Mouse (Mus musculus) neural tube, embryonic 12.5 days (tissue): ENCODE data around the gene Arid5a. TPM values are rescaled to one million over a fixed set of nuclear protein-coding genes. Genes with fewer than 3 reads are reported as not detected.

Experiments
- ATAC-seq: fragments of 200-750 bp; cut with Nextera tagmentation; 2 replicates; pipeline ENCODE4 v1.8.0; 2017; ENCODE audit warnings: low read depth, mild to moderate bottlenecking, moderate TSS enrichment, moderate library complexity; ENCODE audit not compliant: low FRiP score
- H3K27ac ChIP-seq: fragments of 300-500 bp; sonication (generic); 2 replicates; pipeline ENCODE4 v1.5.1; 2016
- H3K27me3 ChIP-seq: fragments of 300-500 bp; sonication (generic); replicated peaks from 2 replicates; pipeline ENCODE4 v1.6.1; 2016; ENCODE audit warnings: mild to moderate bottlenecking
- H3K36me3 ChIP-seq: fragments of 300-500 bp; sonication (generic); 2 replicates; pipeline ENCODE4 v1.6.1; 2016; ENCODE audit warnings: mild to moderate bottlenecking
- H3K4me1 ChIP-seq: fragments of 300-500 bp; sonication (generic); 2 replicates; pipeline ENCODE4 v1.6.1; 2016
- H3K4me2 ChIP-seq: fragments of 300-500 bp; sonication (generic); replicated peaks from 2 replicates; pipeline ENCODE4 v1.6.1; 2016; ENCODE audit warnings: mild to moderate bottlenecking
- H3K4me3 ChIP-seq: fragments of 300-500 bp; sonication (generic); 2 replicates; pipeline ENCODE4 v1.5.1; 2016
- H3K9ac ChIP-seq: fragments of 300-500 bp; sonication (generic); 2 replicates; pipeline ENCODE4 v1.6.1; 2016; ENCODE audit warnings: mild to moderate bottlenecking
- H3K9me3 ChIP-seq: fragments of 300-500 bp; sonication (generic); 2 replicates; pipeline ENCODE4 v1.6.1; 2016; ENCODE audit warnings: mild to moderate bottlenecking
- WGBS: fragments of 180-500 bp; shearing (Covaris S2); methylation state at CpG from one replicate; pipeline ENCODE4 v1.1.7; 2016; 5-methylcytosine and 5-hydroxymethylcytosine counted together
- polyA plus RNA-seq: library from polyadenylated mRNA; unstranded; fragments of >200 nt; fragmentation: Nextera tagmentation; extraction: Ambion mirVana; gene quantifications from 2 replicates; pipeline ENCODE4 v1.2.1, GENCODE M21; 2016

Gene Arid5a
- polyA plus RNA-seq, 1 experiment from 2014 or later: 5.2 TPM

- H3K4me1 ChIP-seq: peaks cover 5% of the 10 kb centered on the region; the same call in 1 of the 2 replicates
- H3K4me3 ChIP-seq: no peak overlapping the region
- H3K36me3 ChIP-seq: no peaks in the 10 kb centered on the region
- H3K9me3 ChIP-seq: no peaks in the 10 kb centered on the region
- WGBS: 29% methylated on average over 13 of the region's 13 CpGs
- no peak for ATAC-seq
- no peak overlapping the region for H3K4me2 ChIP-seq
- peaks cover 6% of the 10 kb centered on the region; the same call in 1 of the 2 replicates for H3K27me3 ChIP-seq
- H3K27ac ChIP-seq: no peak overlapping the region
- no peak overlapping the region for H3K9ac ChIP-seq
Observed at GRCm38 (mm10) chr1:36299126-36299525, 8.4 kb upstream of the Arid5a start.

GRCm38 (mm10) chr1:36299676-36300075, 7.9 kb upstream of the Arid5a start:
- Histone ChIP-seq H3K4me2 (no peak overlapping the region), H3K27ac (no peak overlapping the region), H3K4me3 (no peak overlapping the region), H3K9me3 (no peaks in the 10 kb centered on the region), H3K36me3 (no peaks in the 10 kb centered on the region), H3K27me3 (peaks cover 6% of the 10 kb centered on the region; the same call in 1 of the 2 replicates), H3K4me1 (peaks cover 5% of the 10 kb centered on the region; the same call in 1 of the 2 replicates), H3K9ac (no peak overlapping the region)
- no peak for ATAC-seq
- 72% methylated on average over 2 of the region's 2 CpGs for WGBS

DNA sequence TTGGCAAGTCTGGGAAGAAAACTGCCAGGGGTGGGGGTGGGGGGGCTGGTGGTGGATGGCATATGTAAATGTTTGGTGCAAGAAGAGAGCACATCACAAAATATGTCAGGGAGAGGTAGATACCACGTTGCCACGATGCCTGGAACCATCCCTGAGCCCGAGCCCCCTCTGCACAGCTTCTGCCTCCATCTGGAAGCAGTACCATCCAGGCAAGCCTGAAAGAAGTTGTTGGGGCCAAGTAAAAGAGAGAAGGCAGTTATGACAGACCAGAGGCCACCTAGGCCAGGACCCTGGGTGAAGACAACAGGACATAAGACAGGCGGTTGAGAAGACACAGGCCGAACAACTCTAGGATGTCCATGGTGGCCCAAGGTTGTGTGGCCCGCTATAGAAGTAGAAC, 7.0 kb upstream of the Arid5a start:
- WGBS: 88% methylated on average over 6 of the region's 6 CpGs
- Histone ChIP-seq H3K27ac (no peak overlapping the region), H3K9ac (no peak overlapping the region), H3K4me3 (no peak overlapping the region), H3K9me3 (no peaks in the 10 kb centered on the region), H3K4me1 (peaks cover 5% of the 10 kb centered on the region; the same call in 1 of the 2 replicates), H3K4me2 (no peak overlapping the region), H3K27me3 (peaks cover 9% of the 10 kb centered on the region; the same call in 1 of the 2 replicates), H3K36me3 (no peaks in the 10 kb centered on the region)
- no peak for ATAC-seq

GRCm38 (mm10) chr1:36302273-36302672, 5.3 kb upstream of the Arid5a start:
- Histone ChIP-seq H3K4me2 (no peak overlapping the region), H3K9me3 (no peaks in the 10 kb centered on the region), H3K4me1 (peaks cover 6% of the 10 kb centered on the region; the same call in 1 of the 2 replicates), H3K4me3 (no peak overlapping the region), H3K27ac (no peak overlapping the region), H3K27me3 (peaks cover 9% of the 10 kb centered on the region; the same call in 1 of the 2 replicates), H3K9ac (no peak overlapping the region), H3K36me3 (no peaks in the 10 kb centered on the region)
- no peak for ATAC-seq
- WGBS: 82% methylated on average over 8 of the region's 8 CpGs

GRCm38 (mm10) chr1:36302957-36303356, 4.6 kb upstream of the Arid5a start:
- H3K4me2 ChIP-seq: peak overlapping the region; percentile 74
- no peak overlapping the region for H3K27ac ChIP-seq
- WGBS: 17% methylated on average over 9 of the region's 9 CpGs
- peak overlapping the region; percentile 31 for H3K4me3 ChIP-seq
- ATAC-seq: no peak
- H3K9ac ChIP-seq: 0 out of 2 replicates have a peak overlapping the region, but pooled peaks have one; percentile 42
- H3K27me3 ChIP-seq: peaks cover 9% of the 10 kb centered on the region; the same call in 1 of the 2 replicates
- H3K4me1 ChIP-seq: peaks cover 8% of the 10 kb centered on the region; the same call in 1 of the 2 replicates
- no peaks in the 10 kb centered on the region for H3K9me3 ChIP-seq
- no peaks in the 10 kb centered on the region for H3K36me3 ChIP-seq

DNA sequence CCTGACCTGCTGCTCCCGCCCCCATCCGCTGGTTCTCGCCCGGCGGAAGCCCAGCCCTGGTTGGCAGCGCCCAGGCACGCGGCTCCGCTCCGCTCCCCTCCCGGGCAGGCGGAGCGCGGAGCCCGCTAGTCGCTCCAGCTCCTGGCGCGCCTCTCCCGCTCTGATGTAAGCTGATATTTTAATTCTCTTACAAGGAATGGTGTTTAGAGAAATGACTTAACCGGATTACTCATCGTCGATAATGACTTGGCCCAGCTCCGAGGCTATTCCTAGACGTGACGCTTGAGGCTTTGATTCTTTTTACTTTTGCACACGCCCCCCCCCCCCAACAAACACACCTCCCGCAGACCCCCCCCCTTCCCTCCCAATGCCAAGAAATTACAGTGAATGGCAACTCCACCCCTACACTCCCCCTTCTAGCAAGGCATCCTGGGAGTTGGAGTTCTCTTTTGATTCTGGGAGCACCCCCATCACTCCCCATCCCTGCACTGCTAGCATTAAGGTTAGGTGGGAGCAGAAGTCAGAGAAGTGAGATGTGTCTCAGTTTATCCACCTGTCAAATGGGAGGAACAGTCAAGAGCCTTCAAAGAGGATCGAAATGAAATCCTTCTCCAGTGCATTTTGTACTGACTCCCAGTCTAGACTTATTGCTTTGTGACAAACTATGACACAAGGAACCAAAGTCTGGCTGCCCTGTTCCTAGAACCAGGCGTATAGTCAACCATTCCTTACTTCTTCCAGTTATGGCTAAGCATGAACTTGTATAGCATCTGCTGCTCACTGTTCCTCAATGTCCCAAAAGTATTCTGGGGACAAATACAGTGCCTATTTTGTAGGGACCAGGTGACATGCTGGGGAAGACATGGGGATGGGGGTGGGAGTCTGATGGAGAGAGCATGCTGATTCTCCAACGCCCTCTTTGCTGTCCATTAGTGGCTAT, 3.9 kb upstream of the Arid5a start:
- 0 out of 2 replicates have a peak overlapping the region, but pooled peaks have one; percentile 42 for H3K9ac ChIP-seq
- peak overlapping the region; percentile 74 for H3K4me2 ChIP-seq
- peak overlapping the region; percentile 31 for H3K4me3 ChIP-seq
- H3K27me3 ChIP-seq: peaks cover 10% of the 10 kb centered on the region; the same call in 1 of the 2 replicates
- no peaks in the 10 kb centered on the region for H3K9me3 ChIP-seq
- H3K4me1 ChIP-seq: peaks cover 13% of the 10 kb centered on the region
- H3K27ac ChIP-seq: no peak overlapping the region
- 9% methylated on average over 30 of the region's 30 CpGs for WGBS
- no peak for ATAC-seq
- H3K36me3 ChIP-seq: no peaks in the 10 kb centered on the region

DNA sequence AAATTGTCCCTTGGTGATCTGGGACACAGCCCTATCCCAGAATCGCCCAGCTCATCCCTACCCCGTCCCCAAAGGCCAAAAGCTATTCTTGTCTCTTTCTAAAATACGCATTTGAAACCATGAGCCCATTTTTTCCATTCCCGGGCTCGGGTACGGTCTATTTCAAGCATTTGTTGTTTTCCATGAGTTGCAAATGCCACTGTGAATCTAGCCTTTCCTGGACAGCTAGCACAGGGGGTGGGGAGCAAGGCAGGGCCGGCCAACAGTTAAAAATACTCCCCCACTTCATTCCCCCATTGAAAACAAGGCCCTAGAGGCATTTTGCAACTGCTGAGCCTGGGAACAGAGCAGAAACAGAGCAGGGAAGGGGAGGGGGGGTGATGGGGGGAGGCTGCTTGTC, 2.8 kb upstream of the Arid5a start:
- Histone ChIP-seq H3K9me3 (no peaks in the 10 kb centered on the region), H3K27ac (no peak overlapping the region), H3K27me3 (peaks cover 18% of the 10 kb centered on the region; the same call in 1 of the 2 replicates), H3K4me1 (peaks cover 22% of the 10 kb centered on the region), H3K9ac (no peak overlapping the region), H3K4me2 (no peak overlapping the region), H3K36me3 (no peaks in the 10 kb centered on the region), H3K4me3 (no peak overlapping the region)
- 73% methylated on average over 7 of the region's 7 CpGs for WGBS
- ATAC-seq: no peak

- 57% methylated on average over 6 of the region's 6 CpGs for WGBS
- Histone ChIP-seq H3K9ac (no peak overlapping the region), H3K27ac (no peak overlapping the region), H3K27me3 (peaks cover 24% of the 10 kb centered on the region; the same call in 1 of the 2 replicates), H3K4me2 (no peak overlapping the region), H3K9me3 (no peaks in the 10 kb centered on the region), H3K36me3 (no peaks in the 10 kb centered on the region), H3K4me3 (no peak overlapping the region), H3K4me1 (peaks cover 22% of the 10 kb centered on the region)
- no peak for ATAC-seq
Observed at GRCm38 (mm10) chr1:36306120-36306519, 1.4 kb upstream of the Arid5a start.

DNA sequence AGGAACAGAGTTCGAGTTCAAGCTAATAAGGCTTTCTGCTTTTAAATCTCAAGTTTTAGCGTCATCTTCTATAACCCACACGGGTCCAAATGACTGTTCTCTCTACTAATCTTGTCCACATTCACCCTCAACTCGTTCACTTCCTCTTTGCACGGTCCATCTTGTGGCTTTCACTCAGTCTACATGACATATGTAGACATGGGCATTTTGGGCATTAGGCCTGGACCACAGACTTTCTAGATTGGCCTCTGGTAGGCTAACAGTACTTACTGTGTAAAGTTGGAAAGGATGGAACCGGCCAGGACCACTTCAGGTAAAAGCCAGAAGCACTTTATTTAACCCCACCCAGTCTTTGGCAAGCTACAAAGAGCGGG, 425 bp upstream of the Arid5a start:
- Histone ChIP-seq H3K4me1 (peaks cover 22% of the 10 kb centered on the region), H3K4me3 (no peak overlapping the region), H3K27me3 (peaks cover 24% of the 10 kb centered on the region; the same call in 1 of the 2 replicates), H3K27ac (no peak overlapping the region), H3K9me3 (no peaks in the 10 kb centered on the region), H3K36me3 (no peaks in the 10 kb centered on the region), H3K9ac (no peak overlapping the region), H3K4me2 (no peak overlapping the region)
- WGBS: 72% methylated on average over 7 of the region's 7 CpGs
- ATAC-seq: no peak; the same call in 1 of the 2 replicates

DNA sequence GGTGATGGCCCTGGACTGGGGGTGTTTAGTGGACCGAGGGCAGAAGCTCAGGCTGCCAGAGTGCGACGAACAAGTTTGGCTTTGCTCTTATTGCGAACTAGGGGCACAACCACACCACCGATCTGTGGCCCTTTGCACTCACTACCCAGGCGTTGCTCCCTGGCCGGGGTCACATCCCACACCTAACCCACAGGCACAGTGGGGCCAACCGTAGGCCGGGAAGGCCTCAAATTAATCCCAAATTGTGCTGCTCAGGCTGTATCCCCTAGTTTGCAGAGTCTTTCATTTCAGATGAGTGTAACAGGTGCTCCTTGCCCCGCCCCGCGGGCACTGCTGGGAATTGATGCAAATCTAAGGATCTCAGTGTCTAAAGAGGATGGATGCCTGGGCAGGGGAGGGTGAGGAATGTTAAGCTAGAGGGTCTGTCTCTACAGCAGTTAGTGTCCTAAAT, 943 bp downstream of the Arid5a start:
- Histone ChIP-seq H3K4me1 (peaks cover 17% of the 10 kb centered on the region), H3K4me3 (peak overlapping the region; percentile 58), H3K4me2 (peak overlapping the region; percentile 92), H3K9me3 (no peaks in the 10 kb centered on the region), H3K36me3 (no peaks in the 10 kb centered on the region), H3K9ac (0 out of 2 replicates have a peak overlapping the region, but pooled peaks have one; percentile 55), H3K27ac (no peak overlapping the region), H3K27me3 (peaks cover 24% of the 10 kb centered on the region; the same call in 1 of the 2 replicates)
- WGBS: 5% methylated on average over 12 of the region's 12 CpGs
- ATAC-seq: no peak

DNA sequence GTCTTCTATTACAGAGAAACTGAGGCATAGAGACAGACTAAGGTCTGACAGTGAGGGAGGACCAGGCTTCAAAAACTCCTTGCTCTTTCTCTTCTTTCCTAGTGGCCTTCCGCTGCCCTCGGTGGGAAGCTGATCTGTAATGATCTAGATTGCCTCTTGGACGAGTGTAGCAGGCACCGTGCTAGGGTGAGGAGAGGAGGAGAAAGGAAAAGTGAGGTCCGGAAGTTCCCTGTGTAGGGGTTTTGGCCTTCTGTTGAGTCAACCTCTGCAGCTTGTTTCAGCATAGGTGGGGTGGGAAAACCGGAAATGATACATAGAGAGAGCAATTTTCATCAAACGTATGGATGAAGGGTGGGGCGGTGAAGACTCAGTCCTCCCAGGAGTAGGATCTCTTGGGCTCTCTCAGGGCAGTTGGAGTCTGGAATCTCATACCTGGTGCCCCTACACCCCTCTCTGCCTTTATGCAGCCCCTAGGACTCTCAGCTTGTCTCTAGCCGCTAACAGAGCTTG, 1.5 kb downstream of the Arid5a start:
- H3K27ac ChIP-seq: no peak overlapping the region
- peak overlapping the region; percentile 92 for H3K4me2 ChIP-seq
- WGBS: 55% methylated on average over 9 of the region's 9 CpGs

GRCm38 (mm10) chr1:36309498-36309901, 2.0 kb downstream of the Arid5a start:
- Histone ChIP-seq H3K4me3 (no peak overlapping the region), H3K9me3 (no peaks in the 10 kb centered on the region), H3K4me2 (peak overlapping the region; percentile 25; the same call in 1 of the 2 replicates), H3K9ac (no peak overlapping the region), H3K27ac (no peak overlapping the region), H3K27me3 (peaks cover 24% of the 10 kb centered on the region; the same call in 1 of the 2 replicates), H3K36me3 (no peaks in the 10 kb centered on the region), H3K4me1 (peaks cover 17% of the 10 kb centered on the region)
- WGBS: 15% methylated on average over 3 of the region's 3 CpGs
- ATAC-seq: no peak

More for the DNA sequence above, 1.5 kb downstream of the Arid5a start:
- no peak overlapping the region for H3K9ac ChIP-seq
- H3K36me3 ChIP-seq: no peaks in the 10 kb centered on the region
- H3K4me1 ChIP-seq: peaks cover 17% of the 10 kb centered on the region
- no peak overlapping the region for H3K4me3 ChIP-seq
- H3K27me3 ChIP-seq: peaks cover 24% of the 10 kb centered on the region; the same call in 1 of the 2 replicates
- no peak for ATAC-seq
- H3K9me3 ChIP-seq: no peaks in the 10 kb centered on the region
